Mouse (Mus musculus) liver, embryonic 14.5 days (tissue): ENCODE measurements around the gene Snai3. TPM values are rescaled to one million over a fixed set of nuclear protein-coding genes. Genes with fewer than 3 reads are reported as not detected.

ENCODE experiments used
- ATAC-seq: fragments of 200-750 bp; cut with Nextera tagmentation; 2 replicates; pipeline ENCODE4 v1.8.0; 2017; ENCODE audit warnings: moderate number of reproducible peaks, mild to moderate bottlenecking, moderate library complexity; ENCODE audit not compliant: insufficient read depth
- DNase-seq, 3 experiments: peaks; one replicate each; pipeline ENCODE4 v3.0.0-alpha.2; 2012 to 2013; ENCODE audit warnings: low read depth in 3 of 3, low spot score in 3 of 3
- H3K27ac ChIP-seq: fragments of 300-500 bp; sonication (generic); 2 replicates; pipeline ENCODE4 v1.5.1; 2014; ENCODE audit warnings: moderate library complexity, mild to moderate bottlenecking, control low read depth, inconsistent platforms
- H3K27me3 ChIP-seq: fragments of 300-500 bp; sonication (generic); 2 replicates; pipeline ENCODE4 v1.6.1; 2014; ENCODE audit warnings: mild to moderate bottlenecking, low read length, moderate library complexity; ENCODE audit not compliant: control insufficient read depth, insufficient read depth
- H3K36me3 ChIP-seq: fragments of 300-500 bp; sonication (generic); replicated peaks from 2 replicates; pipeline ENCODE4 v1.6.1; 2014; ENCODE audit warnings: low read depth; ENCODE audit not compliant: control insufficient read depth, insufficient read depth
- H3K4me1 ChIP-seq, 2 experiments: fragments of 200-500 bp in 1 of 2; fragments of 300-500 bp in 1 of 2; sonication (generic) in 1 of 2; replicated peaks; 2 replicates each; pipeline ENCODE4 v1.6.1; 2012 to 2014; ENCODE audit warnings: antibody characterized with exemption in 1 of 2, inconsistent platforms in 1 of 2, low read length in 1 of 2; ENCODE audit not compliant: control insufficient read depth in 2 of 2, insufficient read depth in 2 of 2
- H3K4me2 ChIP-seq: fragments of 300-500 bp; sonication (generic); 2 replicates; pipeline ENCODE4 v1.6.1; 2014; ENCODE audit warnings: low read depth, mild to moderate bottlenecking, control low read depth, moderate library complexity
- H3K4me3 ChIP-seq, 2 experiments: fragments of 200-500 bp in 1 of 2; fragments of 300-500 bp in 1 of 2; sonication (generic) in 1 of 2; 2 replicates each; pipeline ENCODE4 v1.5.1; 2012 to 2014; ENCODE audit warnings: low read depth in 2 of 2, low read length in 2 of 2, mild to moderate bottlenecking in 2 of 2, control low read depth in 1 of 2, inconsistent platforms in 1 of 2, moderate library complexity in 1 of 2; ENCODE audit not compliant: insufficient read depth in 1 of 2
- H3K9ac ChIP-seq: fragments of 300-500 bp; sonication (generic); replicated peaks from 2 replicates; pipeline ENCODE4 v1.6.1; 2014; ENCODE audit warnings: mild to moderate bottlenecking, control low read depth, moderate library complexity
- H3K9me3 ChIP-seq: fragments of 300-500 bp; sonication (generic); 2 replicates; pipeline ENCODE4 v1.6.1; 2016; ENCODE audit warnings: low read length, mixed read lengths; ENCODE audit not compliant: control insufficient read depth
- CTCF ChIP-seq: IDR thresholded peaks from 2 replicates; pipeline ENCODE4 v1.5.1; 2016; ENCODE audit warnings: antibody characterized with exemption, low read depth, control low read depth
- EP300 ChIP-seq: IDR thresholded peaks from 2 replicates; pipeline ENCODE4 v1.6.1; 2016; ENCODE audit warnings: antibody characterized with exemption, low read depth
- WGBS: fragments of 180-500 bp; shearing (Covaris S2); extraction: QIAGEN DNeasy Blood & Tissue Kit; methylation state at CpG from one replicate; pipeline ENCODE4 v1.1.7; 2014; ENCODE audit not compliant: insufficient replicate concordance; 5-methylcytosine and 5-hydroxymethylcytosine counted together
- polyA plus RNA-seq, 2 experiments: library from polyadenylated mRNA; depleted of rRNA in 1 of 2; stranded (reverse) in 1 of 2; unstranded in 1 of 2; fragments of >200 nt; fragmentation: Nextera tagmentation in 1 of 2; extraction: Ambion mirVana in 1 of 2; gene quantifications; 2 replicates each; pipeline versions ENCODE4 v1.2.1 to v1.2.3; 2012 to 2014

Gene Snai3
- polyA plus RNA-seq, 2 experiments = 0.16 to 0.41 TPM

- H3K4me2 ChIP-seq = no peak overlapping the region
- DNase-seq (no peak), ATAC-seq (no peak)
- H3K9ac ChIP-seq = no peak overlapping the region
- peaks cover 0 to 5% of the 10 kb centered on the region in 2 experiments; a peak in 1 of 4 replicates for H3K4me1 ChIP-seq
- no peaks in the 10 kb centered on the region for H3K9me3 ChIP-seq
- no peaks in the 10 kb centered on the region for H3K27me3 ChIP-seq
- no peaks in the 10 kb centered on the region for H3K36me3 ChIP-seq
- no peak overlapping the region for H3K4me3 ChIP-seq
- TF ChIP-seq CTCF = no peak
- no peak for TF ChIP-seq EP300
- 46% methylated on average over 9 of the region's 9 CpGs for WGBS
- H3K27ac ChIP-seq = no peak overlapping the region
These were observed 34.4 kb downstream of the Snai3 start for GRCm38 (mm10) chr8:122426145-122426544.

GRCm38 (mm10) chr8:122423659-122424058 lies 36.9 kb downstream of the Snai3 start:
- TF ChIP-seq CTCF (no peak), EP300 (no peak)
- no peaks in the 10 kb centered on the region for H3K9me3 ChIP-seq
- DNase-seq = no peak

GRCm38 (mm10) chr8:122423217-122423616 lies 37.3 kb downstream of the Snai3 start:
- no peak overlapping the region for H3K27ac ChIP-seq
- no peaks in the 10 kb centered on the region for H3K36me3 ChIP-seq
- WGBS = 84% methylated on average over 24 of the region's 24 CpGs
- no peak for ATAC-seq
- DNase-seq = no peak
- H3K4me3 ChIP-seq = no peak overlapping the region
- H3K4me1 ChIP-seq = no peaks in the 10 kb centered on the region
- no peak for TF ChIP-seq EP300
- no peak for TF ChIP-seq CTCF
- no peak overlapping the region for H3K4me2 ChIP-seq
- H3K27me3 ChIP-seq = no peaks in the 10 kb centered on the region
- no peak overlapping the region for H3K9ac ChIP-seq
- H3K9me3 ChIP-seq = no peaks in the 10 kb centered on the region

More at GRCm38 (mm10) chr8:122423659-122424058, 36.9 kb downstream of the Snai3 start:
- no peak for ATAC-seq
- no peaks in the 10 kb centered on the region for H3K4me1 ChIP-seq
- no peaks in the 10 kb centered on the region for H3K27me3 ChIP-seq
- H3K9ac ChIP-seq = no peak overlapping the region
- 55% methylated on average over 5 of the region's 5 CpGs for WGBS
- no peaks in the 10 kb centered on the region for H3K36me3 ChIP-seq
- H3K27ac ChIP-seq = no peak overlapping the region
- no peak overlapping the region for H3K4me2 ChIP-seq
- no peak overlapping the region for H3K4me3 ChIP-seq

GRCm38 (mm10) chr8:122421376-122422070 lies 39.0 kb downstream of the Snai3 start, which contains the start of gene Il17c:
Il17c (plus strand) TSS chr8:122422020.
- Histone ChIP-seq H3K27me3 (no peaks in the 10 kb centered on the region), H3K9me3 (no peaks in the 10 kb centered on the region), H3K4me2 (no peak within 1 kb of the TSS), H3K4me1 (no peaks in the 10 kb centered on the region), H3K9ac (no peak within 1 kb of the TSS), H3K27ac (no peak within 1 kb of the TSS), H3K36me3 (peaks cover 4% of the 10 kb centered on the region), H3K4me3 (no peak within 1 kb of the TSS)
- TF ChIP-seq EP300 = no peak
- no peak for TF ChIP-seq CTCF
- 62% methylated on average over 14 of the region's 14 CpGs for WGBS
- DNase-seq (no peak), ATAC-seq (no peak)

GRCm38 (mm10) chr8:122419881-122420555 lies 40.5 kb downstream of the Snai3 start:
- WGBS = 59% methylated on average over 9 of the region's 9 CpGs
- no peak overlapping the region for H3K27ac ChIP-seq

More at GRCm38 (mm10) chr8:122419881-122420555, 40.5 kb downstream of the Snai3 start:
- no peak overlapping the region for H3K4me3 ChIP-seq
- DNase-seq = no peak
- ATAC-seq = no peak
- no peaks in the 10 kb centered on the region for H3K9me3 ChIP-seq
- H3K36me3 ChIP-seq = peaks cover 18% of the 10 kb centered on the region
- TF ChIP-seq CTCF = no peak
- no peak for TF ChIP-seq EP300
- H3K4me2 ChIP-seq = no peak overlapping the region
- no peaks in the 10 kb centered on the region for H3K27me3 ChIP-seq
- H3K9ac ChIP-seq = no peak overlapping the region
- H3K4me1 ChIP-seq = no peaks in the 10 kb centered on the region
